Mouse (Mus musculus): ENCODE results near the gene Strn.

DNA sequence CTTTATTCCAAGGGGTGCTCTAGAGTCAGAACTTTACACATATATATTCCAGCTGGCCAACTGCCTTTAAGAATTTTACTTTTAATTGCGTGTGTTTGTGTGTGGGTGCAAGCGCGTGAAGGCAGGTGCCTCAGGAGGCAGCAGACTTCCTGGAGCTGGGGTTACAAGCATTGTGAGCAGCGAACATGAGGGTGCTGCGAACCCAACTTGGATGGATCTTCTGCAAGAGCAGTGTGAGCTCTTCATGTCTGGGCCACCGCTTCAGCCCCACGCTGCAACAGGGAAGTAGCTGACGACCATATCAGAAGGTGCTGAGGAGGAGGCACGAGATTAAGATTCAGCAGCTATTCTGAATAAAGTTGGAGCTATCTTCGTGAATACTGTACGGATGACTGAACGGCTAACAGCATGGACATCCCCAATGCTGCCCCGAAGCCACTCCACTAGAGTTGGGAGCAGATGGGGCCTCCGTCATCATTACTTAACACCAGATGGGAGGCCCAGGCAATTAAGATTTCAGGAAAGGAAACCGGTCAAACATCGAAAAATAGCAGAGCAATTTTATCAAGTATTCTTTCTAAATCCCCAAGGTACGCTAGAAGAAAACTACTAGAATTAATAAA lies 93.0 kb downstream of the Strn start:
- no peak for TF ChIP-seq EP300 (IDR thresholded peaks at IDR 0.05)
- TF ChIP-seq CTCF (IDR thresholded peaks at IDR 0.05), result no peak

Measured in lung, postnatal 0 days (tissue).